In the genomic region with DNA sequence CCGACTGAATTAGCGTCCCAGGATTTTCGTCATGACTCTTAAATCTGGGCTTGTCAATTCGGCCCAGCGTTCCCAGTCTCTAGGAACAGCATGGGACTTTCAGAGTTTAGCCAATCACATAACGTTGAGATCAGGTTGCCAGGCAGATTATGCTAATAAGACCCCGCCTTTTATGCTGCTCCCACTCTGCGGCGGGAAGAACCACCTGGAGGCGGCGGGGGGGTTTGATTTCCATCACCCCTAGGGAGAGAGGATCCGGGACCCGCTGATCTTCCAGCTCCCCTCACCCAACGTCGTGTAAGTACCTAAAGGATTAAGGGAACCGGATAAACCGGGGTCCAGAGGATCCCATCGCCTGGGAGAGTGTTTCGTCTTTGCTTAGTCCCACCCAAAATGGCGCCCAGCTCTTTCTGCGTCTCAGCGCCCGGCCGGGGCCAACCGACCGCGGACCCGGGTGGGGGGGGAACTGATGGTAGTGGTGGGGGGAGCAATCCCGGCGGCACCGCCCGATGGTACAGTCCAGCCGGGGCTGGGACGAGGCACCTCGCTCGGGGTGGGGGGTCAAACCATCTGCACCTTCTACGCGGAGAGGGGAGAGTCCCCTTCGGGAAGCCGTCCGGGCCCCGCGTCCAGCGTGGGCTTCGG, we compare ENCODE assay signal across 8 mouse cellular contexts. TPM values are rescaled to one million over a fixed set of nuclear protein-coding genes. Genes with fewer than 3 reads are reported as not detected.
DNase-seq lines count a peak whose midpoint lies in the region; ATAC-seq lines count a peak whose summit lies in the region.

A gene (plus strand): TSS at position 173 of the 645 bp plus-strand sequence.

- intact Hi-C loops in gastrocnemius, postnatal 14 days (cut with DNase I; ENCODE audit: low total_unique reads) = loop anchor here (5.0 kb wide), 1 partner anchor 68 kb away; a partner anchor contains a TSS
- intact Hi-C loops in left cerebral cortex, postnatal 14 days (cut with DNase I) = loop anchor here (1.0 to 5.0 kb wide), 3 partner anchors 66 to 118 kb away; no protein-coding TSS in a partner anchor

- peak; percentile 99 for DNase-seq in adipocyte (ENCODE audit: low spot score)
- DNase-seq in embryo, embryonic 10 days (ENCODE audit: low spot score) = peak; percentile 98
- DNase-seq in gastrocnemius, postnatal 14 days = peak; percentile 98
- DNase-seq in left cerebral cortex, postnatal 14 days (ENCODE audit: low spot score in 2 of 2) = peak; percentile 94 to 99
- peak; percentile 98 for DNase-seq in mesoderm, embryonic 11.5 days (ENCODE audit: low read depth, low spot score)
- DNase-seq in right cerebral cortex, postnatal 36 days (ENCODE audit: low spot score in 2 of 2) = peak; percentile 82 to 91
- DNase-seq in yolk sac, embryonic 10.5 days (ENCODE audit: low spot score) = peak; percentile 97

- peak; percentile 75 for ATAC-seq in inflammation-experienced regulatory T-cells, adult 6 months

RNA-seq across cellular contexts. Expression of the gene that starts here (rescaled TPM):
- 1 to 10 TPM; 2.6 to 2.9 TPM for total RNA-seq in gastrocnemius, postnatal 14 days (2021)
- polyA plus RNA-seq in inflammation-experienced regulatory T-cells, adult 6 months (2017; shearing (Covaris generic)) = 1 to 10 TPM; 7.7 to 9.0 (median 8.5) TPM
- total RNA-seq in left cerebral cortex, postnatal 14 days (2021) = 10 to 100 TPM; 17.3 to 21.2 TPM

Comparison
In these comparisons a context has a peak if more than half of its experiments do, and no peak if none do; other contexts are left out.
1. Peak in every context shown above with its lines: DNase-seq and ATAC-seq.
2. RNA of the gene that starts here (total RNA-seq): 17.3 to 21.2 TPM in left cerebral cortex, postnatal 14 days; 2.6 to 2.9 TPM in gastrocnemius, postnatal 14 days; every median in the first group is over 4 times any median in the second.